Mouse (Mus musculus): ENCODE data around the gene Dnajc11.
A peak's percentile ranks its signal among the peaks of the same experiment; 100 is the strongest.

The Dnajc11 gene

DNA sequence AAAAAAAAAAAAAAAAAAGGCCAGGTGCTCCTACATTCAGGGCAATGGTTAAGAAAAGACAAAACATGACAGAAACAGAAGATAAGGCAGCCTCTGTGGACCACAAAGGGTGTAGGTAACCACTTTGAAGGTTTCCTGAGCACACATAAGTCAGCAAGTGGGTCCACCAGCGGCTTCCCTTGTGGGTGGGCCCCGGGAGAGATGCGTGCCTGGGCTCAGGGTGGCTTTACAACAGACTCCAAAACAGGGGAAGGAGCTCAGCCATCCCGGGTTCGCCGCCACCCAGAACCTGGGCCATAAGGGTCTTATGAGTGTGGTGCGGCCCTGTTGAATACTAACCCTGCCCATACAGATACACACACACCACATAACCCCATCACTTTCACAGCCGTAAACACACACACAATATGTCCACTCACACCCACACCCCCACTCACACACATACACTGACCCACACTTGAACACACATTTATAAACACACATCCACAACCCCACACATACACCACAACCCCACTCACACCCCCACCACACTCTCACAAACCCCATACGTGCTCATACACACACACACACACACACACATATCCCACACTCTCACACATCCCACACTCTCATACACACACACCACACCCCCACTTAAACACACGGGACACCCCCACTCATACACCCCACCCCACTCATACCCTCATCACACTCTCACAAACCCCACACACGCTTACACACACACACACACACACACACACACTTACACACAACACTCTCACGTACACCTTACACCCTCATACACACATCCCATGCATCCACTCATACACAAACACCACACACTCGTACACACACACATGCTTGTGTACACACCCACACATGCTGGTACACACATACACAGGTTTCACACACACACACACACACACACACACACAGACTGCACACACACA is 651 bp upstream of the Dnajc11 start:
- no peak for DNase-seq (ENCODE audit: low spot score)

DNA sequence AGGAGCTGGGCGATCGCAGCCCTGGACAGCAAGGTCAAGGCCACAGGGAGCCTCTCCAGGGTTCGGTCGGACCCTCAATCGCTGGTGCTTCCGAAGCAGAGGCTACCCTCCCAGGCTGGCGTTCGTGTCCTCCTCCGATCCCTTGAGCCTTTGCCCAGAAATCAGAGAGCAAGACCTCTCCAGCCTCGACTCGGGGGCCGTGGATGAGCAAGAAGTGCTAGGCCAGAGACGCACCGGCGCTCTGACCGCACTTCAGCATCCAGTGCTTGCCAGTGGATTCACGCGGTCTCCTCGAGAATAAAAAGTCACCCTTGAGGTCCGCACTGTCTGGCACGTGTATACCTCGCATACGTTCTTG is 703 bp downstream of the Dnajc11 start:
- no peak for DNase-seq (ENCODE audit: low spot score)

DNA sequence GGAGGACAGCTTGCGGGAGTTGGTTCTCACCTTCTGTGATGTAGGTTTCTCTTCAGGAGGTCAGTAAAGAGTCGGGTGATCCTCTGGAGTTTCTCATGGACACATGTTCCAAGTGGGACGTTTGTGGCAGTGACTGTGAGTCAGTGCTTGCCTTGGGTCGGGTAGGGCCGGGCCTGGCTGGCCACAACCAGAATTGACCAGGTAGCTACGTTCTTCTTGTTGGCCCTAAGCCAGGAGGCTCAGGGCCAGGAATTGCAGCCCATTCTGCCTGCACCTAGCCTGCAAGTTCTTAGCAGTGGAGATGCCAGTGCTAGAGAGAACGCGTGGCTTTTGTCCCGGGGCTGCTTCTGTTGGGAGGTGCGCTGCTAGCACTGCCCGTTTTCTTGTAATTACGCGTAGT is 4.0 kb downstream of the Dnajc11 start:
- no peak for DNase-seq (ENCODE audit: low spot score)

DNA sequence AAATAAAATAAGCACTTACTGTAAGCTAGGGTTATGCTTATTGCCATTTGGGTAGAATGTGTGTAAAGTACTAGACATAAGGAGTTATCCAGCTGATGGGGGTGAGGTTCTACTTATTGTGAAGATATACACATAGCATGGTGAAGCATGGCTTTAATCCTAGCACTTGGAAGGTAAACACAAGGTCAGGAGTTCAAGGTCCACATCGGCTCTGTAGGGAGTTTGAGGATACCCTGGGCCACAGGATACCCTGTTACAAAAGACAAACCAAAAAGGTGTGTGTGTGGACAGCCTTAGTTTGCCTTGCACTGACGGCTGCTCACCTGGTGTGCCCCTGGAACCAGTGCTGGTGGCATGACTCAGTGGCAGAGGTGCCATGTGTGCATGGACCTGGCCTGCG is 4.6 kb downstream of the Dnajc11 start:
- DNase-seq (ENCODE audit: low spot score): no peak

GRCm38 (mm10) chr4:151946211-151946610 is 12.7 kb downstream of the Dnajc11 start:
- DNase-seq (ENCODE audit: low spot score): no peak

- DNase-seq (ENCODE audit: low spot score): no peak
Measured at GRCm38 (mm10) chr4:151948497-151949471, 15.3 kb downstream of the Dnajc11 start.

GRCm38 (mm10) chr4:151953209-151953608 is 19.7 kb downstream of the Dnajc11 start:
- DNase-seq (ENCODE audit: low spot score): no peak

- DNase-seq (ENCODE audit: low spot score): no peak
Measured at GRCm38 (mm10) chr4:151955791-151956190, 22.3 kb downstream of the Dnajc11 start.

DNA sequence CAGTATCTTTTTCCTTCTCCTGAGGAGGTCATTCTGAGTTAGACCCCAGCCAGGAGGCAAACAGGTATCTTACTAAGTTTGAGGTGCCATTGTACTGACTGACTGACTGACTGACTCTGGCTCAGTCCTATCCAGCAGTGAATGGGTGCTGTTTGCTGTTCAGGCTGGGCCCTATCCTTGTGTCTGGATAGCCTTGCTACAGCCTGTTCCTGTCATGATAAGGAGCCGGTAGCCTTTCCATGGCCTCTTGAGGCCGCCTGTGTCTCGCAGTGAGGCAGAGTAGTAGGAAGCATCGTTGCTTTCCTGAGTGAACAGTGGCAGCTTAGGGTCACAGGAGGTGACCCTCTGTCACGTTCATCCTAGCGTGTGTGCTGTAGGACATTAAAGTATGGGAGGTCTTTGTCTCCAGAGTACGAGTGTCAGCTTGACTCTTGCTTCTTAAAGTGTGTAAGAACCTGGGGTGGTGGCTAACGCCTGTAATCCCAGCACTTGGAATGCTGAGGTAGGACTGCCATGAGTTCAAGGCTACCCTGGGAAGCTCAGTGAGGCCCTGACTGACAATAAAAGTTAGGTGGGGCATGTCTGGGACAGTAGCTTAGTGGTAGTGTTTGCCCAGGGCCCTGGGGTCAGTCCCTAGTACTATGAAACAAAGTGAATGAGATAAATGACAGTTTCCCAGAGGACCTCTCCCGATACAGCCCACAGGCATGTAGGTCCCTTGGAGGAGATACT is 24.3 kb downstream of the Dnajc11 start:
- no peak for DNase-seq (ENCODE audit: low spot score)

- no peak for DNase-seq (ENCODE audit: low spot score)
Measured at GRCm38 (mm10) chr4:151959849-151960512, 26.5 kb downstream of the Dnajc11 start.

- DNase-seq (ENCODE audit: low spot score): no peak
Measured at GRCm38 (mm10) chr4:151960513-151960854, 27.0 kb downstream of the Dnajc11 start.

DNA sequence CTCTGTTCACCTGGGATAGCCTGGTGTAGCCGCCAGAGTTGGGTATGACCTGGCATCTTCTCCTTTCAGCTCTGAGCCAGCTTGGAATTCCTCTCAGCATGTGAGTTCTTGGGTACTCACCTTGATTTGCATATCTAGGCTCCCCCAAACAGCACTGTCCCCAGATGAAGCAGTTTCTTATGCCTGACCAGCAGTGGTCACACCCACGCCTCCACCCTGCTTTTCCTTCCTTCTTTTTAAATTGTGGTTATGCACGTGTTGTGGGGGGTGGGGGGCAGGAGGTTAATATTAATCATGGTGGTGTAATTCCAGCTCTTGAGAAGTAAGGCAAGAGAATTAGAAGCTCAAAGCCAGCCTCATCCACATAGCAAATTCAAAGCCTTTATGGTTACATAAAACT is 29.3 kb downstream of the Dnajc11 start:
- no peak for DNase-seq (ENCODE audit: low spot score)

DNA sequence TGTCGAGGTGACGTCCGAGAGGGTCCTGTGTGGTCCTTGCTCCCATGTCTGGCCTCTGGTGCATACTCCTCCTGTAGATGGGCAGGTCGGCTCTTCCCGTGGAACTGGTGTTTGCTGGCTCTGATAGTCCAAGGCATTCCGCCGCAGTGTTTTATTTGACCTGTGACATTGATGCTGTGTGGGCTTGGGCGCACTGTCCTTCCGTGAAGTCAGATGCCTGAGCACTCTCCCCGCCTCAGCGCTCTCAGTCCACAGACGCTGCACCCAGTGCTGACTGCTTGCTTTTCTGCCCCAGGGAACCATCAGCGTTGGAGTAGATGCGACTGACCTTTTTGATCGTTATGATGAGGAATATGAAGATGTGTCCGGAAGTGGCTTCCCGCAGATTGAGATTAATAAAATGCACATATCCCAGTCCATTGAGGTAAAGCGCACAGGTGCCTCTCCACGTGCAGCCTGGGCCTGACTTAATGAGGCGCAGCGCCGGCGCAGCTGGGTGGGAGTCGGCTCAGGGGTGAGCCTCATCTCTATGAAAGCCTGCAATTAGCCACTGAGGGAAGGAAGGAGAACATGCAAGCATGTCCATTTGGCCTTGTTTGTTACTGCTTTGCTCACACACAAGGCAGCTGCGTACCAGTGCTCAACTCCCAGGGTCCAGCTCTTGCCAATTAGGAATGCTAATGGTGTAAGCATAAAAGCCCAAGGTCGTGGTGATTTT is 34.9 kb downstream of the Dnajc11 start:
- no peak for DNase-seq (ENCODE audit: low spot score)

- no peak for DNase-seq (ENCODE audit: low spot score)
Measured at GRCm38 (mm10) chr4:151972221-151972967, 38.9 kb downstream of the Dnajc11 start.

- no peak for DNase-seq (ENCODE audit: low spot score)
Measured at GRCm38 (mm10) chr4:151975441-151975840, 42.0 kb downstream of the Dnajc11 start.

- DNase-seq (ENCODE audit: low spot score): peak; percentile 77
Measured at GRCm38 (mm10) chr4:151977748-151978147, 44.3 kb downstream of the Dnajc11 start.

DNA sequence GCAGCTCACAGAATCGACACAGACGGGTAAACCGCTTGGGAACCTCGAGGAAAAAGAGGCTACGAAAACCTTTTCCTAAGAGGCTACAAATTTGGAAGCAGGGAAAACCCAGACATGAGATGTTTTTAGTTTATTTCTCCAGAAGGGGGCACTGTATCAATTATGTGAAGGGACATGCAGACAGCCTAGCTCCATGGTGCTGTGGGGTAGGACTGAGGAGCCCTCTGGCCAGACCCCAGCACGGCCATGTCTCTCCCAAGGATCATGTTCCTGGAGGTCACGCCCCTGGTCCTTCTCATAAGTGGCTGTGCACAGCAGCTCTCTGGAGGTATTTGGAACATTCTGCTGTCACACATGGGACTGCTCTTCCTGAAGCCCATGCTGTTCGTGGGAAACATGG is 47.2 kb downstream of the Dnajc11 start:
- no peak for DNase-seq (ENCODE audit: low spot score)

DNA sequence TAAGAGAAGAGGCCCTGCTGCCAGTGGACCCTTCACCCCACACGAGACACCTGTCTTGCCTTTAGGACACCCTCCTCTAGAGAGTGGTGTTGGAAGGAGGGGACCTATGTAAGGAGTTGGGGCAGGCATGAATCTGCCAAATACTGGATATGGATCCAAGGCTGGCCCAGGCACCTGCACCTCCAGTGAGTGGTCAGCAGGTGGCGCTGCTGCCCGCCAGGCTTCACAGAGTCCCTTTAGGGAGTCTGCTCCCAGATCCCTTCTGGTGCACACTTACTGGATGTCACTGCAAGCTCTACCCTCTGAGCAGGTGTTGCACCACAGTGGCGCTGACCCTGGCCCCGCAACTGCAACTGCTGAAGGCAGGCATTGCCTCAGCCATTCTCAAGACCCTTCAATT is 47.9 kb downstream of the Dnajc11 start:
- DNase-seq (ENCODE audit: low spot score): no peak

DNA sequence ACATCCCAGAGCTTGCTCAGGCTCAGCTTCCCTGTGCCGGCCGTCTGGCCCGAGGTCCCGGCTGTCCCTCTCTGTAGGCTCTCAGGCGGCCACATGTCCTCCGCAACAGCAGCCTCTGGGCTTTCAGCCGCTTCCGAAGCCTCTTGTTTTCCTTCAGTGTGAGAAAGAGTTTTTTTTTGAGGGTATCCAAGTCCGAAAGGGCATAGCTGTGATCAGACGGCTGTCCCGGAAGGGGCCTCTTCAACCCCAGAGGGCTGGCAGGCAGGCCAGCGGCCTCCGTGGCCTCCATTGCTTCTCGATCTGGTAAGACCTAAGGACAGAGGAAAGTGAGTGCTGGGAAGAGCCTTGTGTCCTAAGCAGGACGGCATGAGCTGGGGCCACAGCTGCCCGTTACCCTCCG is 49.6 kb downstream of the Dnajc11 start:
- no peak for DNase-seq (ENCODE audit: low spot score)

DNA sequence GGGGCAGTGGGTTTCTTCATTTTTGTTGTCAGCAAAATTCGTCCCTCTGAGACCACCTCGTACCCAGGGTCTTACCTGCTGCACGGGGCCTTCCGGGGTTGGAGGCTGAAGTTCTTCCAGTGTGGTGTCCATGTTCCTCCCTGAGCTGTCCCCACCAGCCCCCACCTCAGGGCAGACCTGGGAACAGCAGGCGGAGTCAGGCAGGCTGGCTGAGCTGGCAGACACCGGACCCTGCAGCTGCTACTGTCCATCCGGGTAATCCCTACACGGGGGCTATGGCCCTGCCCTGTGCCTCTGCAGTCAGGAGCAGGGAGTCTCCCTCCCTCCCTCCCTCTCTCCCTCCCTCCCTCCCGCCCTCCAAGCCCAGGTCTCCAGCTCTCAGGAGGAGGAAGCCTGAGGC is 50.1 kb downstream of the Dnajc11 start:
- no peak for DNase-seq (ENCODE audit: low spot score)
